In genomic region chr10:89572946-89573345, GRCm38 (mm10) we compare ENCODE assay signal across 23 mouse cellular contexts. TPM values are rescaled to one million over a fixed set of nuclear protein-coding genes. Genes with fewer than 3 reads are reported as not detected.
"Had no signal": no experiment of that assay in that cellular context is flagged by ENCODE, and none has a peak within 500 bp of the region (broad histone marks: within the 10 kb centered on the region; RNA-seq: fewer than 3 reads in every experiment).

No protein-coding gene starts in this region.

- H3K27me3 ChIP-seq: limb, embryonic 13.5 days; midbrain, embryonic 12.5 days; midbrain, embryonic 15.5 days; neural tube, embryonic 12.5 days; neural tube, embryonic 15.5 days had no signal

- H3K4me1 ChIP-seq: limb, embryonic 10.5 days; limb, embryonic 13.5 days; midbrain, embryonic 12.5 days; midbrain, embryonic 15.5 days; neural tube, embryonic 12.5 days; neural tube, embryonic 15.5 days had no signal

- H3K4me3 ChIP-seq: limb, embryonic 10.5 days; limb, embryonic 13.5 days; midbrain, embryonic 12.5 days; midbrain, embryonic 15.5 days; neural tube, embryonic 12.5 days; neural tube, embryonic 15.5 days had no signal

- H3K36me3 ChIP-seq: limb, embryonic 10.5 days; limb, embryonic 13.5 days; midbrain, embryonic 12.5 days; midbrain, embryonic 15.5 days; neural tube, embryonic 12.5 days; neural tube, embryonic 15.5 days had no signal

- H3K9me3 ChIP-seq: limb, embryonic 10.5 days; limb, embryonic 13.5 days; midbrain, embryonic 12.5 days; midbrain, embryonic 15.5 days; neural tube, embryonic 12.5 days; neural tube, embryonic 15.5 days had no signal

- H3K9ac ChIP-seq: limb, embryonic 13.5 days; liver, embryonic 14.5 days; liver, postnatal 0 days; lung, embryonic 14.5 days; midbrain, embryonic 12.5 days; midbrain, embryonic 15.5 days; neural tube, embryonic 12.5 days; neural tube, embryonic 15.5 days had no signal

- H3K27ac ChIP-seq: limb, embryonic 10.5 days; limb, embryonic 13.5 days; liver, embryonic 14.5 days; macrophage; midbrain, embryonic 12.5 days; midbrain, embryonic 15.5 days; neural tube, embryonic 12.5 days; neural tube, embryonic 15.5 days; stomach, postnatal 0 days had no signal

- DNase-seq: kidney, adult 18-20 months; kidney, adult 9 months; kidney, postnatal 14 days; kidney, postnatal 4 days; liver, postnatal 0 days; lung, embryonic 14.5 days; right cerebral cortex, adult 18-20 months; right cerebral cortex, postnatal 14 days; right cerebral cortex, postnatal 4 days; thymus, adult 2 months; thymus, postnatal 36 days had no signal

- ATAC-seq: liver, postnatal 0 days; lung, postnatal 0 days; midbrain, embryonic 15.5 days had no signal

- H3K4me2 ChIP-seq: limb, embryonic 13.5 days; liver, embryonic 11.5 days; lung, embryonic 14.5 days; midbrain, embryonic 12.5 days; midbrain, embryonic 15.5 days; neural tube, embryonic 12.5 days; neural tube, embryonic 15.5 days had no signal

RNA-seq across cellular contexts. Expression of gene Nr1h4, which starts 39.6 kb away (rescaled TPM):
- polyA plus RNA-seq: limb, embryonic 10.5 days; limb, embryonic 13.5 days; macrophage; midbrain, embryonic 12.5 days; neural tube, embryonic 12.5 days; neural tube, embryonic 15.5 days had no signal

RNA-seq across cellular contexts. Expression of gene Slc17a8, which starts 48.1 kb away (rescaled TPM):
- polyA plus RNA-seq: limb, embryonic 10.5 days; limb, embryonic 13.5 days; liver, embryonic 11.5 days; lung, embryonic 14.5 days; lung, postnatal 0 days; stomach, embryonic 14.5 days; stomach, postnatal 0 days had no signal
